Mouse (Mus musculus) frontal cortex, adult 2 months (tissue): Measurements from ENCODE around the gene Palld. TPM values are rescaled to one million over a fixed set of nuclear protein-coding genes. Genes with fewer than 3 reads are reported as not detected.

Source experiments
- DNase-seq, 2 experiments: peaks; one replicate each; pipeline ENCODE4 v3.0.0; 2022; ENCODE audit warnings: low spot score in 1 of 2; ENCODE audit errors: extremely low spot score in 1 of 2
- polyA plus RNA-seq: library from polyadenylated mRNA; depleted of rRNA; stranded (reverse); fragments of >200 nt; gene quantifications from 2 replicates; pipeline ENCODE4 v1.2.3, GENCODE M21; 2012

Gene Palld
- polyA plus RNA-seq, 1 experiment: 3.3 TPM

DNA sequence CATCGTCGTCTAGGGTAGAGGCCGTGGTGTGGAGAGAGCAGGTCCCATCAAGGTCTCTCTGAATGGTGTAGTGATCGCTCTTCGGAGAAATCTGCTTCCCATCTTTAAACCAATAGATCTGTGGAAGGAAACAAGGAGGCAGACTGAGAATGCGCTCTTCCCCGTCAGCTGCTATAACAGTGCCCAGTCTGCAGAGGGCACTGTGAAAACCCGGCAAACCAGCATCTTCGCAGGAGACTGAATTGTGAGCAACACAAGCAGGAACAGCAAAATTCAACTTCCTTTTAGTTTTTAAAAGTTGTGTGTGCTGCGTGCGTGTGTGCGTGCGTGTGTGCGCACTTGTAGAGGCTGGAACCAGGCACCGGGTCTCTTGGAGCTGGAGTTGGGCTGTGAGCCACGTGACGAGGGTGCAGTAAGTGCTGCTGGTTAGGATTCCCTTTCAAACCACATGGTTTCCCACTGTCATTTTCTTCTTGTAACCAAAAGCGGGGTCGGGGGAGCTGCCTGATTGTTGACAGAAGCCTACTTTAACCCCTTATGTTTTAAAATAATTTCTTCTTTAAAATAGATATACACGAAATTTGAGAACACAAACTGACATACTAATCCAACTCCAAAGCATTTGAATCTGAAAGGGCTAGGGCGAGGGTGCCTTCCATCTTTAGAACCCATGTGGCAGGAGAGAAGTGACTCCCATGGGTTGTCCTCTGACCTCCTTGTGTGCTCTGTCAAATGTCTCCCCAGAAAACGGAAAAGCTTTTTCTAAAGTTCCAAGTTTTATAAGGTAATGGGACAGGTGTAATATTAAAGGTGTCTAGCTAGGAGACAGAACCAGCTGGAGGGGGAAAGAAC is 370.3 kb downstream of the Palld start:
- DNase-seq: peak in 1 of 2 experiments; percentile 13

GRCm38 (mm10) chr8:61528642-61529041 is 373.8 kb downstream of the Palld start:
- DNase-seq: no peak

DNA sequence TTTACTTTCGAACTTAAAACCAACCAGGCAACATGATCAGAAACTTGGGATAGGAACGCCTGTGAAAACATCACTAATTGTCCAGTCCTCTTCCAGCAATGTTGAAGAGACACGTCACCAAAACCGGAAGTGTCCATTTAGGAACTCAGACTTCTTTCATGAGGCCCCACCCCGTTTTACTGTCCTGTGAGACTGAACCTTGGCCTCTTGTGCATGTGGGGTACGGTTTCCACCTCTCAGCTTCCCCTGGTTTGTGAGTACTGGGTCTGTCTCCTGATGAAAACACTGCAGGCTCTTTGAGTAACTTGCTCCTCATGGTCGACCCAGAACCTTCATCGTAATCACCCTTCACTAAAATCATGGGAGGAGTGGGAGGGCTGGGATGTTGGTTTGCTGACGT is 374.3 kb downstream of the Palld start:
- DNase-seq: no peak

DNA sequence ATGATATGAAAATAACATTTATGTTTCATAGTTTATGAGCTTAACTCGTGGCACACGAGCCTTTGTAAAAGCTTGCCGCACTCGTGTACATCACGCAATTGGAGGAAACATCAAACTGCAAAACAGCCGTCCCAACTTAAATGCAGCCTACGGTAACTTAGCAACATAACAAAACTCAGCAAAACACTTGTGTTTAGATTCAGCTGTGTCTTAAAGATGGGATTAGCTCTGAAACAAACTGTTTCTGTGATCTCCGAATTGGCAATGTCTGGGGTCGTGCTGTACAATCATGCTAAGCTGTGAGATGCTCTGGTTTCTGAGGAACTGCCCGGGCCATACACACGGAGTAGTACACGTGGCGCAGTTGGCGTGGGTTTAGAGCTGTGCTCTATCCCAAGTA is 375.5 kb downstream of the Palld start:
- DNase-seq: no peak

GRCm38 (mm10) chr8:61522132-61522531 is 380.4 kb downstream of the Palld start:
- DNase-seq: peak in 1 of 2 experiments; percentile 79

GRCm38 (mm10) chr8:61517502-61518185 is 384.8 kb downstream of the Palld start:
- no peak for DNase-seq

GRCm38 (mm10) chr8:61516745-61517501 is 385.6 kb downstream of the Palld start:
- no peak for DNase-seq

DNA sequence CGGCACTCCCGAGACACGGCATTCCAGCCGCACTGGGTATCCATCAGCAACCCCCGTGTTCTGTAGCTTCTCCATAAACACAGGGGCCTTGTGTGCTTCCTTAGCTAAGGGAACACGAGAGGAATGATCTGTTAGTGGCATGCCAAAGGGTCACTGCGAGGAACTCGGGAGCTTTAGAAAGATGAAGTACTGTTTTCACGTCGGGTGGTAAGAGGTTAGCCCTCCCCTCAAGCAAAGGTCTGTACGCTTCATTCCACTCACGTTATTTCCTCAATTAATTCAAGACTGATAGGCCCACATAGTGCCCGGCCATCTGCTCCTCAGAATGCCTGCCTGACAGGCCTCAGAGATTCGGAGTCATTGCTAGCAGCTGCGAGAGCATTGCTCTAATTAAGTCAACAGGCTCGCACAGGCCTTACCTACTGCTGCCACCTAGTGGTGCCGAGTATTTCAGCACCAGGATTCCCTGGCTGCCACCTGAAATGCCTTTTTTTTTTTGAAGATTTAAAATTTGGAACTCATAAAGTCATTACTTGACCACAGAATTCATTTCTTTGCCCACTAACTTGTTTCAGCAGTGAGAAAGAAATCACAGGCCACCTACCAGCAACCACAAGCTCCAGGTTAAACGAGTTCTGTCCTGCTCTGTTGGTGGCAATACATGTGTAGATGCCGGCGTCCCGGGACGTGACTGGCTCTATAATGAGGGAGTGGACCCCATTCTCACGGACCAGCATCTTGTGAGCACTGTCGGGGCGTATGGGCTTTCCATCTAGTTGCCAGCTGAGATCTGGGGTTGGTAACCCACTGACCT is 386.4 kb downstream of the Palld start:
- DNase-seq: peak; percentile 74 to 94

DNA sequence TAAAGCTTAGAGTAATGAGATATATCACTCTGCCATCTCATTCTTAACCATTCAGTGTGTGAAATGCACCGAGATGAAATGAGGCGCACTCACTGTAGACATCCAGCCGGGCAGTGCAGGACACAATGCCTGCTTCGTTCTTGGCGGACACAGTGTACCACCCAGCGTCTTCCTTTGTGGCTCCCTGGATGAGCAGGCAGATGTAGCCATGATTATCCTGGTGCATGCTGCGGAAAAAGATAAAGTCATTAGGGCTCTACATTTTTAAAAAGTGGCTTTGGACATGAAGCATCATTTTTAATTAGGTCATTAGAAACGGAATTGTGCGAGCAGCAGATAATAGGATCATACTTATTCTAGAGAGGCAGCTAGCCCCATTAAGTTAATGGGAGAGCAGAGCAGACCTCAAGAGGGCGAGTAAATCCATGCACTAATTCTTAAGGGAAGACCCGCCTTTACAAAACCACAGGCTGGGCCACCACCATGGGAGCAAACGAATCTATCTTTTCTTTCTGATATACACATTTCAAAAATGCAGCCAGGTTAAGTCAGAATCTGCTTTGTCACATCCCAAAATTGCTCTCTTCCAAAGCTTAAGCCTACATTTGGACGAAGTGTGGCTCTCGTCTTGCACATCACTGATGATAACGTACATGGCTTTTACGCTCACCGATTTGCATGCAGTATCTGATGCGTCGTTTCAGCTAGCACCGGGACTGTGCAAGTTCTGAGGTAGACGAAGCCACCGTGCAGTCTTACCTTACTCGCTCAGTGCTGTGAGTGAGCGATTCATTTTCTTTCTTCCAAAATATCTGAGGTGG is 387.2 kb downstream of the Palld start:
- peak in 1 of 2 experiments; percentile 11 for DNase-seq

DNA sequence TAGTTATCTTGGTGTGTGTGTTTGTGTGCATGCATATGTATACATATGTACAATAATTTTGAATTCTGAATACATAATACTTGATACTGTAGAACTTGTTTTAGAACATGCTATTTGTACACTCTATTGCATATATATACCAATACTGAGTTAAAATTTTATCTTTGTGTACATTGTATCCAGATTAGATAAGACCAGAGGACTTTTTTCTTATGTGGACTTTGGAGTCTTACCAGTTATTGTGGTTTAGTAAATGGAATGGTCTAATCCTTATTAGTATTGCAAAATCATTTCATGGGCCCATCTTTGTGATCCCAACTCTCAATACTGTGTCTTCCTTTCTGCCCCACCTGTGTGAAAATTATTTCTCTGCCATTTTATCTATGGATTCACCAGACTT is 400.2 kb downstream of the Palld start:
- DNase-seq: no peak

DNA sequence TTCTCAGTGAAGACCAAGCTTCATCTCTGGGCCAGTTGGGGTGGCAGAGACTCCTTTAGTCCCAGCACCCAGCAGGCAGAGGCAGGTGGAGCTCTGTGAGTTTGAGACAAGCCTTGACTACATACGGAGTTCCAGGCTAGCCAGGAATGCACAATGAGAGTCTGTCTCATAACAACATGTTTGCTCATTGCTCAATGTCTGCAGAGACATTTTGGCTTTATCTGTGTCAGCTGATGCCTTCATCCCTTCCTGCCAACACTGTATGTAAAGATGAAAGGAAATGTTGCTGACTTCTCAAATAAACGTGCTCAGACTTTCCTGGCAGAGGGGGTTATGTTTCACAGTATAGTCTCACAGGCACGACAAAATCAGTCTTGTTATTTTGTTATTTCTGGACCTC is 401.6 kb downstream of the Palld start:
- no peak for DNase-seq

DNA sequence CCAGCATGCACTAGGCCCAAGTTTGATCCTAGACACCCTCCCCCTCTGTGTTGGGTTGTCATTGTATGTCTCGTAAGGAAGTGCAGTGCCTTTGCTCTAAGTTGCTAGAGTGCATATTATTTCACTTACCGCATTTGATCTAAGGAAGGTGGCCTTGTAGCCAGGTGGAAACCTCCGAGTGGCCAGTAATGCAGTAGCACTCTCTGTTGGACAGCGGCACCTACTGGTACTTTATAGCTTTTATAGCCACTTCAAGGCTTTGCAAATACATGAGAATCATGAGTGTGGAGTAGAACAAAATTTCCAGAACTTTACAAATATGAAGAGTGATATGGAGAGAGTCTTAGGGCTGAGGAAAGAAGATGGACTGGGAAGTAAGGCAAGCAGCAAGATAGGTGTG is 403.5 kb downstream of the Palld start:
- DNase-seq: peak in 1 of 2 experiments; percentile 41

DNA sequence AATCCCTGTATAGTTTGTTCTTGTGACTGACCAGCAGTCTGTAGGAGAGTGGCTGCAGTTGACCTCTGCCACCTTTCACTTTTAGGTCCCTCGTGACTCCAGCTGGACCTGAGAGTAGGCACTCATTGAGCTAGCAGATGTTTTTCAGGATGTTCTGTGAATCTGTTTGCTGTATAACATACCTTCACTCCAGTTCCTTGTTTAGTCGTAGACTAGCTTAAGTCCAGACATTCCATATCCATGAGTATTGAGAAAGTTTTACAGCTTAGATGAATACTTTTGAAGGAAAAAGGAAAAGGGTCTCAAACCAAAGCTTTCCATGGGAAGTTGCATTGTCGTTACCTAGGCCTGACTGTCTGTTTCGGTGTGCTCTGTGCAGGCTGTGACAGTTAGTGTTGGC is 405.4 kb downstream of the Palld start:
- DNase-seq: no peak

GRCm38 (mm10) chr8:61488631-61489030 is 413.9 kb downstream of the Palld start:
- DNase-seq: no peak

- DNase-seq: peak; percentile 88 to 95
These were observed 414.8 kb downstream of the Palld start, which contains the start of gene Cbr4 for GRCm38 (mm10) chr8:61487597-61488156. Cbr4 (plus strand) TSS chr8:61487734.

DNA sequence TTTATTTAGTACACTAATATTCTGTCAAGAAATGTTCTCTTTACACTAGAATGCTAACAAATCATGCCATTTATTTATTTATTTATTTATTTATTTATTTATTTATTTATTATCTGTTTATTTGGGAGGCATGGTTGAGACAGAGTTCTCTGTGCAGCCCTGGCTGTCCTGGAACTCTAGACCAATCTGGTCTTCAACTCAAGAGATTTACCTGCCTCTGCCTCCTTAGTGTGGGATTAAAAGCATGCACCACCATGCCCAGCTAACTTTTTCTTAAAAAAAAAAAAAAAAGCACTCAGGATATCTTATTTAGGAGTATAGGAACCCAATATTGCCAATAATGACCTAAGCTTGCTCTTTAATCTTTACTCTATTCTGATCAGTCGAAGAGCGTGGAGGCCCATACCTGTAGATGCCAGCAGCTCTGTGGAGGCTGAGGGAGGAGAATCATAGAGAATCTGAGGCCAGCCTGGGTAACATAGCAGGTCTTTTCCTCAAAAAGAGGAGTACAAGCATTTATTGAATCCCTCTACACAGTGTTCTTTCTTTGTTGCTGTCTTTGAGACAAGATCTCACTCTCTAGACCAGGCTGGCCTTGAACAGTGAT is 415.5 kb downstream of the Palld start:
- DNase-seq: no peak

GRCm38 (mm10) chr8:61480260-61480967 is 422.1 kb downstream of the Palld start:
- no peak for DNase-seq
